Mouse (Mus musculus): ENCODE measurements around the gene Mtm1. TPM values are rescaled to one million over a fixed set of nuclear protein-coding genes. Genes with fewer than 3 reads are reported as not detected.

The Mtm1 gene
- 5.4 TPM for polyA plus RNA-seq (2017; shearing (Covaris generic))

GRCm38 (mm10) chrX:71210467-71210866 lies at the start of gene Mtm1:
TSS of gene Mtm1 (plus strand) at chrX:71210767.

GRCm38 (mm10) chrX:71364554-71364991 lies 154.0 kb downstream of the Mtm1 start, which contains the start of gene Mtmr1:
TSS of gene Mtmr1 (plus strand) at chrX:71364760.

Other genes starting within 250 kb of the Mtm1 start
- gene Mamld1, start 160.5 kb upstream of the Mtm1 start, polyA plus RNA-seq (2017; shearing (Covaris generic)), result not detected
- gene Mtmr1, start 154.0 kb downstream of the Mtm1 start, polyA plus RNA-seq (2017; shearing (Covaris generic)), result 46.5 TPM